Mouse (Mus musculus) A20 (cell line): ENCODE data around the gene Lhx2.

Experiments
- DNase-seq: peaks from one replicate; pipeline ENCODE4 v3.0.0-alpha.2; 2011; ENCODE audit warnings: low read depth, low spot score

The Lhx2 gene

GRCm38 (mm10) chr2:38346881-38347764, 8.0 kb downstream of the Lhx2 start:
- DNase-seq: no peak

DNA sequence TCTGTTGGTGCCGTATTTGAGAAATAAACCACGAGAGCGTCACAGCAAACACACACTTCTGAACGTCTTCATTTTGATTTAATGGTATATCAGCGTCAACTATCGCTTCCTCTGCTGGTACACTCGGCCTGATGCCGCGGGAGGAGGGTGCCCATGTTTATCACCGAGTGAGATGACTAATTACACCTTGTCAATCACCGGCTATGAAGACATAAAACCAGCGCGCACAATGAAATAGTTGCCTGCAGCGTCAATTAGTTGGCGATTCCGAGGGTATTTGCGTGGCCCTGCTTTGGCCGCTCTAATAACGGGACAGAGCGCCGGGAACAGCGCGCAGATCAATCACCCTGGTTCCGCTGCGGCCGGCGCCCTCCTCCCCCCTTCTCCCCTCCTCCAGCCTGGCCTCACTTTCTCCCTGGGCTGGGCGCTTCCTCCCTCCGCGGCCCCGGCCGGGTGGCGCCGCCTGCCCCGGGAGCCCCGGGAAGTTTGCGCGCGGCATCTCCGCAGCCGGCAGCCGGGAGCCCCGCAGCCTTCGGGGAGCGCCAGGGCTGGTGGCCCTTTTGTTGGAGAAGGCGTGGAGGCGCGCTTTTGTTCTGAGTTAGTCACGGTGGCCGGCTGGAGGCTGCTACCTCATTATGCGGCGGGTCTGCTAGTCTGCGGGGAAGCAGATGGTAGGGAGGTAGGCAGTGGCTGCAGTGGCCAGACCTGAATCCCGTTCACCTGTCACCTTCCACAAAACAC, 8.9 kb downstream of the Lhx2 start:
- DNase-seq: peak; percentile 46

GRCm38 (mm10) chr2:38348660-38349420, 9.8 kb downstream of the Lhx2 start:
- no peak for DNase-seq

GRCm38 (mm10) chr2:38349447-38350350, 10.6 kb downstream of the Lhx2 start:
- no peak for DNase-seq

DNA sequence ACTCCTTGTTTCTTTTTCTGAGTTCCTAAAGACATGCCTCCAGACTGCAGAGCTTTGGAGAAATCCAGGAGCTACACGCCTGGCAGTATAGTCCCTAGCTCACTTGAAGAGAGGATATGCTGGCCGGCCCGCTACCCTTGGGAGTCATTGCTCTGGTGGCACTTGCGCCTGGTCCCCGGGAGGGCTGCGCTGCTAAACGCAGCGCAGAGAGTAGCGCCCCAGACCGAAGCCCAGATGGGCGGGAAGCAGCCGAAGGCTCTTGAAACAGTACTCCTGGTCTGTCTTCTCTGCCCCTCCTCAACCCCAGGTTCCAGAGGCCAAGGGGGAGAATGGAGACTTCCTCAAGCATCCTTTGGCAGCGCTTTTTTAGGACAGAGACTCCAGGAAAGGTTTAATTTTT, 11.3 kb downstream of the Lhx2 start:
- peak; percentile 55 for DNase-seq

DNA sequence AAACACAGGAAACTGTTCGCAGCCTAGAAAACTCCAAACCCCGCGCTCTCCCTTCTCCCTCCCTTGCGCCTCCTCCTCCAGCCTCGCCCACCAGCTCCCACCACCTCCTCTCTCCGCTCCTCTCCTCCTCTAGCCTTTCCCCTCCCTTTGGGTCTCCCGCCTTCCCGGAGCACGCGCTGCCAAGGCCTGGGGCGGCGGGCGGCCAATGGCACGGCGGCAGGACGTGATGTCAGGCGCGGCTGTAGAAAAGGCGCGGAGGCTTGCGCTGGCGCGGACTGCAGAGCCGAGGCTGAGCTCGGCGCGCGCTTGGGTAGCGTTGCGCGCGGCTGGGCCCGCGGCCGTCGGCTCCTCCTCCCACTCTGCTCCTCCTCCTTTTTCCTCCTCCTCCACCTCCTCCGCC, 11.7 kb downstream of the Lhx2 start:
- peak; percentile 85 for DNase-seq

GRCm38 (mm10) chr2:38351641-38352320, 12.7 kb downstream of the Lhx2 start:
- no peak for DNase-seq

DNA sequence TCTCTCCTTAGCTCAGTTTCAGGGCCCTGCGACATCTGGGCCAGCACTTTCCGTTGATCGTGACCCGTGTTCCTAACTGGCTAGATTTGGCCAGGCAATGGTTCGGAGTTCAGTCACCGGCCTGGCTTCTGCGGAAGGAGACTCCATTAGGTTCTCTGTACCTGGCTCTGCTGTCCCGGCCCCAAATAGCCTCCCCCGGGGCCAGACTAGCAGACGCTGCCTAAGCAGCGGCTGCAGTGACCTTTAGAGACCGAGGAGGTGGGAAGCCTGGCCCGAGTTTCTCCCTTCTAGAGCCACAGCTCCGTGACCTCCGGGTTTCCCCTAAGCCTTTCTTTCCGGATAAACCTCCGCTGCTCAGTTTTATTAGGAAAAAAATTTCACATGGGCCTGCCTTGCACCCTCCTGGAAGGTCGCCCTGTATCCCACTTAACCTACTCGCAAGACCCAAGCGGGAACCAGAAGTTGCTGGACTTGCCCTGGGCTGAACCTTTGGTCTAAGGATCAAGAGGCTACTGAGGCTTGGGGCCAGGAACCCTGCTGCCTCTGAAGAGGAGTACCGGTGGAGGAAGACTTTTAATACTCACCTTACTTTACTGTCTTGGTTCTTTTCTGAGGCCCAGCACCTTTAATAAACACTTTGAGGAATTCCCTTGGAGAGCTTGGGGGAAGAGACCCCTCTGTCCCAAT, 13.4 kb downstream of the Lhx2 start:
- no peak for DNase-seq

DNA sequence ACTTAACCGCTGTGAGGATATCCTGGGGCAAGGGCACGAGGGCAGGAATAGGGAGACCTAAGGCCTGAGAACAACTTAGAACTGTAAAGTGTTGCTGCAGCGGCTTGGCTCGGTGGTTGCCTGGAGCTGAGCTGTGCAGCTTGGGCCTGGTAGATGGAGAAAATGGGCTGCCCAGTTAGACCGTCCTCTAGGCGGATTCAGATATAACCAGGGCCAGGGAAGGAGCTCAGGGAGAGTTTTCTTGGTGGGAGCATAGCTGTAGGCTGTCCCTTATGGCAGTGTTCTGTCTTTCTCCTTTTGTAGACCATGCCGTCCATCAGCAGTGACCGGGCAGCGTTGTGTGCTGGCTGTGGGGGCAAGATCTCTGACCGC, 13.9 kb downstream of the Lhx2 start:
- DNase-seq: no peak

- DNase-seq: no peak
Measured at GRCm38 (mm10) chr2:38353664-38354063, 14.6 kb downstream of the Lhx2 start.

DNA sequence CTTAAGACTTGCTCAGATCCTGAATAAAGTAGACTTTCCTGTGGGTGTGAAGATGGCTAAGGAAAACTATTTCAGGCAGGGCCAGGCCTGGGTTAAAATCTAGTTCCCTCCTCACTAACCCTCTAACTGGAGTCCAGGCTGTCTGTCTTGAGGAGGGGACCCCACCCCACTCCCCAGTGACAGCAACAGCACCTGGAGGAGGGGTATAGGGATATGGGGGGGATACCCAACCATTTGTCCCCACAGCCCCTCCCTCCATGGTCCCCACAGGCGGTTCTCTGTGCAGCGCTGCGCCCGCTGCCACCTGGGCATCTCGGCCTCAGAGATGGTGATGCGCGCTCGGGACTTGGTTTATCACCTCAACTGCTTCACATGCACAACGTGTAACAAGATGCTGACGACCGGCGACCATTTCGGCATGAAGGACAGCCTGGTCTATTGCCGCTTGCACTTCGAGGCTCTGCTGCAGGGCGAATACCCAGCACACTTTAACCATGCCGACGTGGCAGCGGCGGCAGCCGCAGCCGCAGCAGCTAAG, 15.2 kb downstream of the Lhx2 start:
- DNase-seq: no peak

GRCm38 (mm10) chr2:38354717-38355510, 15.8 kb downstream of the Lhx2 start:
- no peak for DNase-seq

DNA sequence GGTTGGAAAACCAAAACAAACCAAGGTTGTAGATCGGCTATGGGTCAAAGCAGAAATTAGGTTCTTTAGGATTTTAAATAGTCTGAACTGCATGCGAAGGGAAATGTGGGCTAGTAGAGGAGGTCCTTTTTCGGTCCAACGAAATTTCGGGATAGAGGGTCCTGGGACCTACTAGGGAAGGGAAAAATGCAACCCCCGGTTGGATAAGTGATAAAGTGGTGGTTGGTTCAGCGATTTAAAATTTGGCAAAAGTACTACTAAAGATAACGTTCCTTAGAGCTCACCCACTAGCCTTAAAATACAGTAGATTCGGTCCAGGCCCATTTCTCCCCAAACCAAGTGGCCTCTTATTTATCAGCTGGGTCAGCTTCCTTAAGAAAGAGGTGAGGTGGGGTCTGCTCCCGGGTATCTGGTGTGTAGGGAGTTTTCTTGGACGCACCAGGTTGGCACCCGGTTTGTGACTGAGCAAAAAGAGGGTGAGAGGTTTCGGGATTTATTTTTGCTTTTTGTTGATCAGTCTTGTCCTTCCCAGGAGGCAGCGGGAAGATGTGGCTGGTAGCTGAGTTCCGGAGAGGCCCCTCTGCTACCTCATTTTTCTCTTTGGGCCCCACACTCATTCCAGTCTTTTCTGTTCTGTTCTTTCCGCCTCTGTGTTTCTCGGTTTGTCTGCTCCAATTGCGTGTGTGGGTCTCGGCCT, 16.8 kb downstream of the Lhx2 start:
- DNase-seq: no peak

DNA sequence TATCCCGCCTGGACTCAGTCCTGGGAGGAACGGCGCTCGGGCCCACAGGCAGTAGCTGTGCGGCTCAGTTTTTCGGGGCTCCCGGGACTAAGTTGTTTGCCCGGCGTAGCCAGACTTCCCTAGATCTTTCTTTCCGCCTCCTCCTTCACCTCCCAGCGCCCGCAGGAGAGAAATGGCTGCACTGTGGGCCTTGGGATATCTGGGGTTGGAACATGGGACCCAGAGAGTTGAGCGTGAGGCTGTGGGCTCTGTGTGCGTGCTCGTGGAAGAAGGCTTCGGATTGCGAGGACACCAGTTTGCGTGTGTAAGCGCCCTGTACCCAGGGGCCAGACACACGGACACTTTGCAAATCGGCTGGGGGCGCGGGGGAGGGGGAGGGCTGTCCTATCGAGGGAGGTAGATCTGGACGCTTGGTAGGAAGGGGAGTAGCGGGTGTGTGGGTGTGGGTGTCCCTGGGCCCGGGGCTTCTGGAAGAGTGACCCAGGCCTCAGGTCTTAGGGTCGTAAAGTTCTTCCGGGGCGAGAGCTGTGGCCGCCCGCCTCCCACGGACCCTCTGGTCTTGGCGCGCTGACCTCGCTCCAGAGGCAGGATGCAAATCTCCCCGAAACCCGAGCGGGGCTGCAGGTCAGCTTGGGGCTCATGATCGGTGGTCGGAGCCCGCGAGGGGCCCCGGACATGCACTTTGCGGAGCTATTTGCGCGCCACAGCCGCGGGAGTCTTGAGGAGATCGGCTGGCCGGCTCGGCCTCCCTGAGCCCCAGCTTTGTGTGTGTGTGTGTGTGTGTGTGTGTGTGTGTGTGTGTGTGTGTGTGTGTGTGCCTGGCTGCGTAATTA, 17.6 kb downstream of the Lhx2 start:
- no peak for DNase-seq

DNA sequence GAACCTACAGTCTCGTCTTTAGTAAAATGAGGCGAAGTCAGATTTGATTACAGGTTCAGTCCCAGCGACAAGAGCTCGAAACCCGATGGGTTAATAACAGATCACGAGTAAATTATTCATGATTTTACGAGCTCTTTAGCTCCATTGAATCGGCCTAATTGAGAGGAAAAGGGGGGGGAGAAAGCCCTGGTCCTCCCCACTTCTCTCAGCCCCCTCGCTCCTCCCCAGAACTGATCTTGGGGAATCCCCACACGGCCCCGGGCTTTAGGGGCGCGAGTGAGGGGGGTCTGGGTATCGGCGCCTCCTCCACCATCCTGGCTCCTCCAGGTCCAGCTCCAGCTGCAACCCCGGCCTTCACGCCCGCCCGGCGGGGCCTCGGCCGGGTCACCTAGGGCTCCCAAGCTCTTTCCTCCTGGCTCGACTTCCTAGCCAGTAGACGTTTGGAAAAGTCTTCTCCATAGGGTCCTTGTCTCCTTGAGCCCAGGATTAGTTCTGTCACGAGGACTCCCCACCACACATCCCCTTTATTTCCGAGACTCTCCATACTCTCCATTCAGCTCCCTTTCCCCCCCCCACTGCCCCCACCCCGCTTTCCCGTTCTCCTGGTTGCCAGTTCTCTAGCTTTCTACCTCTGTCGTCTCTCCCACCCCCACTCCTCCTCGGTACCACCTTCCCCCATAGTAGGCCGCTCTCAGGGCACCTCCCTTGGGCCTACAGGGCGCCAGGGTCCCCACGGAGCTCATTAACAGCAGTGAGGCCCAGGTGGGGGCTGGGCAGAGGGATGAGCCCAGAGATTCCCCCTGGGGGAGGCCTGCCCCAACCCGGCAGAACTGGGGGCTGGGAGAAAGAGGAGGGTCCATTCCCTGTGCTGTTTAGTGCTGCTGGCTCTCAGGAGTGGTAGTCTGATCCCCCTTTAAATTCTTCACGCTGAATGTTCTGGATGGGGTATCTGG, 18.5 kb downstream of the Lhx2 start:
- no peak for DNase-seq

DNA sequence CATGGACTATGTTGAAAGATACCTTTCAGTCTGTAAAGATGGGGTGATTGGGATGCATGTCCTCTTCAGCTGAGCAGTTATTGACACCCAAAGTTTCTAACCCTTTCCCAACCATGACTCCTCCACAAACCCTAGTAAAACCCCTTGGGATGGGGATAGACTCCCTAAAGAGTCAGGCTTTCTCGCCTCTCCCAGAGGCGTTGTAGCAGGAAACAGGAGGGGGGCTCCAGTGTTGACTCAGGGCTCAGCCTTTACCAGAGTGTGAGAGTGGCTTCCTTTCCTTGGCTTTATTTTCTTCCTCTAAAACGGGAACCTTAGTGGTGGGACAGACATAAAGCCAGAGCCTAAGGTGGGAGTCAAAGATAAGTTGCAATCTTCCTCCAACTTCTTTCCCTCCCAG, 19.5 kb downstream of the Lhx2 start:
- no peak for DNase-seq
